Mouse (Mus musculus) forebrain, postnatal 0 days (tissue): ENCODE results near the gene Acsl6. TPM values are rescaled to one million over a fixed set of nuclear protein-coding genes. Genes with fewer than 3 reads are reported as not detected.

Experiments
- ATAC-seq: fragments of 200-750 bp; cut with Nextera tagmentation; 2 replicates; pipeline ENCODE4 v1.8.0; 2017; ENCODE audit warnings: mild to moderate bottlenecking, moderate library complexity
- DNase-seq: peaks from one replicate; pipeline ENCODE4 v3.0.0-alpha.2; 2015
- H3K27ac ChIP-seq: fragments of 300-500 bp; sonication (generic); 2 replicates; pipeline ENCODE4 v1.5.1; 2014; ENCODE audit warnings: low read depth, mild to moderate bottlenecking, antibody characterized with exemption, low read length, moderate library complexity, mixed read lengths
- H3K27me3 ChIP-seq: fragments of 300-500 bp; sonication (generic); 2 replicates; pipeline ENCODE4 v1.6.1; 2014; ENCODE audit warnings: mild to moderate bottlenecking, low read length, mixed read lengths; ENCODE audit not compliant: insufficient read depth
- H3K36me3 ChIP-seq: fragments of 300-500 bp; sonication (generic); 2 replicates; pipeline ENCODE4 v1.6.1; 2014; ENCODE audit warnings: mild to moderate bottlenecking, moderate library complexity; ENCODE audit not compliant: insufficient read depth
- H3K4me1 ChIP-seq: fragments of 300-500 bp; sonication (generic); 2 replicates; pipeline ENCODE4 v1.6.1; 2014; ENCODE audit warnings: antibody characterized with exemption; ENCODE audit not compliant: insufficient read depth
- H3K4me2 ChIP-seq: fragments of 300-500 bp; sonication (generic); 2 replicates; pipeline ENCODE4 v1.6.1; 2014; ENCODE audit warnings: low read depth, mild to moderate bottlenecking, moderate library complexity
- H3K4me3 ChIP-seq: fragments of 300-500 bp; sonication (generic); 2 replicates; pipeline ENCODE4 v1.5.1; 2014; ENCODE audit warnings: low read depth, low read length, mixed read lengths
- H3K9ac ChIP-seq: fragments of 300-500 bp; sonication (generic); 2 replicates; pipeline ENCODE4 v1.6.1; 2014; ENCODE audit warnings: mild to moderate bottlenecking
- H3K9me3 ChIP-seq: fragments of 300-500 bp; sonication (generic); 2 replicates; pipeline ENCODE4 v1.6.1; 2016; ENCODE audit warnings: low read length
- CTCF ChIP-seq: sonication (generic); IDR thresholded peaks from 2 replicates; pipeline ENCODE4 v1.5.1; 2016; ENCODE audit warnings: antibody characterized with exemption, control low read depth, low read depth
- WGBS: fragments of 180-500 bp; shearing (Covaris S2); extraction: QIAGEN DNeasy Blood & Tissue Kit; methylation state at CpG from one replicate; pipeline ENCODE4 v1.1.7; 2014; 5-methylcytosine and 5-hydroxymethylcytosine counted together
- polyA plus RNA-seq: library from polyadenylated mRNA; unstranded; fragments of >200 nt; fragmentation: Nextera tagmentation; extraction: Ambion mirVana; gene quantifications from 2 replicates; pipeline ENCODE4 v1.2.1, GENCODE M21; 2015
- total RNA-seq: library from RNA; depleted of rRNA; stranded (reverse); fragments of >200 nt; gene quantifications from 2 replicates; pipeline ENCODE4 v1.2.3, GENCODE M21; 2014

The Acsl6 gene
- total and polyA plus RNA-seq, 2 experiments from 2014 or later = 48.5 to 57.7 TPM

- no peak for TF ChIP-seq CTCF
- DNase-seq = no peak
- WGBS = 86% methylated on average over 5 of the region's 5 CpGs
- no peaks in the 10 kb centered on the region for H3K9me3 ChIP-seq
- ATAC-seq = no peak
- H3K36me3 ChIP-seq = peaks cover 5% of the 10 kb centered on the region; the same call in 1 of the 2 replicates
- H3K27ac ChIP-seq = no peak overlapping the region
- no peak overlapping the region for H3K4me2 ChIP-seq
- H3K4me3 ChIP-seq = no peak overlapping the region
- no peak overlapping the region for H3K9ac ChIP-seq
- H3K27me3 ChIP-seq = no peaks in the 10 kb centered on the region
- no peaks in the 10 kb centered on the region; the same call in 1 of the 2 replicates for H3K4me1 ChIP-seq
These were observed 11.7 kb downstream of the Acsl6 start for GRCm38 (mm10) chr11:54315336-54315735.

GRCm38 (mm10) chr11:54317361-54317760 is 13.8 kb downstream of the Acsl6 start:
- Histone ChIP-seq H3K36me3 (peaks cover 19% of the 10 kb centered on the region), H3K4me1 (no peaks in the 10 kb centered on the region; the same call in 1 of the 2 replicates), H3K27ac (no peak overlapping the region), H3K9me3 (no peaks in the 10 kb centered on the region), H3K4me2 (no peak overlapping the region), H3K9ac (no peak overlapping the region), H3K4me3 (no peak overlapping the region), H3K27me3 (no peaks in the 10 kb centered on the region)
- DNase-seq (no peak), ATAC-seq (no peak)
- TF ChIP-seq CTCF = no peak
- WGBS = 85% methylated on average over 8 of the region's 8 CpGs

GRCm38 (mm10) chr11:54317795-54318194 is 14.2 kb downstream of the Acsl6 start:
- H3K4me2 ChIP-seq = no peak overlapping the region
- H3K9me3 ChIP-seq = no peaks in the 10 kb centered on the region
- 79% methylated on average over 3 of the region's 3 CpGs for WGBS
- H3K4me1 ChIP-seq = no peaks in the 10 kb centered on the region; the same call in 1 of the 2 replicates
- H3K36me3 ChIP-seq = peaks cover 23% of the 10 kb centered on the region
- H3K27me3 ChIP-seq = no peaks in the 10 kb centered on the region
- TF ChIP-seq CTCF = no peak
- ATAC-seq (no peak), DNase-seq (no peak)
- H3K9ac ChIP-seq = no peak overlapping the region
- H3K4me3 ChIP-seq = no peak overlapping the region
- H3K27ac ChIP-seq = no peak overlapping the region

DNA sequence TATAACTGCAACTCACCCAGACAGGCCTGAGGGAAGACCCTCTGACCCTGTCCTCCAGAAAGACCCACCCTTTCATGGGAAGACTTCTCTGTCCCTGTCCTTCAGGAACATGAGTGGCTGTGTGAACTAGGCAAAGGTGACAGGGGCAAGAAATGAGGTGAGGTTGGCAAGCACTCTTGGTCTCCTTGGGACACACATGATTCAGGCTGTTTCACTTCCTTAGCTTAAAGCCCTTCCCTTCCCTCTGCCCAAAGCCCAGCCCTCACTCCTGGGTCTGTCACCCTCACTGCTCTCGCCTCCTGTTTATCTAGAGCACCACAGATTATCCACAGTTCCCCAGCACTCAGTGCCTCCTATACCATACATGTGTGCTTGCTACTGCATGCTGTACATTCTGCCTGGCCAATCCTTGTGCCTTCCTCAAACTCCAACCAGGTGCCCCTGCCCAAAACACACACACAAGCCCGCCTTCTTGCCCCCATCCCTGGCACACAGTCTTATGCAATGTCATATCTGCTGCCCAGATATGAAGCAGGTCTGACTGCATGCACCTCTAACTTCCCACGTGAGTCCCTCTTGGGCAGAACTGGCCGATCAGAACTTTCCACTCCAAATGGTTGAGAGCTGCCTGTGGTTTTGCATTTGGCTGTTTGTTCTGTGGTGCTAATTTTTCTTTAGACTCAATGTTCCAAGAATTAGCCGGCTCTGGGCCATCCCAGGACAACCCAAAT is 18.4 kb downstream of the Acsl6 start:
- DNase-seq (no peak), ATAC-seq (no peak)
- Histone ChIP-seq H3K27me3 (no peaks in the 10 kb centered on the region), H3K9ac (no peak overlapping the region), H3K4me1 (no peaks in the 10 kb centered on the region), H3K36me3 (peaks cover 51% of the 10 kb centered on the region), H3K4me3 (no peak overlapping the region), H3K9me3 (no peaks in the 10 kb centered on the region), H3K4me2 (no peak overlapping the region), H3K27ac (no peak overlapping the region)
- TF ChIP-seq CTCF = no peak
- 88% methylated on average over 5 of the region's 5 CpGs for WGBS

GRCm38 (mm10) chr11:54331463-54332183 is 28.0 kb downstream of the Acsl6 start:
- H3K4me3 ChIP-seq = no peak overlapping the region
- H3K9me3 ChIP-seq = no peaks in the 10 kb centered on the region
- H3K9ac ChIP-seq = no peak overlapping the region
- no peak for TF ChIP-seq CTCF
- DNase-seq (no peak), ATAC-seq (no peak)
- H3K27ac ChIP-seq = no peak overlapping the region
- peaks cover 84% of the 10 kb centered on the region for H3K36me3 ChIP-seq
- no peak overlapping the region for H3K4me2 ChIP-seq
- 82% methylated on average over 10 of the region's 10 CpGs for WGBS
- no peaks in the 10 kb centered on the region for H3K4me1 ChIP-seq
- no peaks in the 10 kb centered on the region for H3K27me3 ChIP-seq

GRCm38 (mm10) chr11:54336165-54336707 is 32.6 kb downstream of the Acsl6 start:
- no peak for DNase-seq
- H3K27ac ChIP-seq = no peak overlapping the region
- no peaks in the 10 kb centered on the region for H3K27me3 ChIP-seq
- H3K4me3 ChIP-seq = no peak overlapping the region
- H3K36me3 ChIP-seq = peaks cover 75% of the 10 kb centered on the region
- no peak overlapping the region for H3K9ac ChIP-seq
- ATAC-seq = no peak
- WGBS = 58% methylated on average over 13 of the region's 13 CpGs
- no peak overlapping the region for H3K4me2 ChIP-seq
- TF ChIP-seq CTCF = no peak
- H3K4me1 ChIP-seq = no peaks in the 10 kb centered on the region
- H3K9me3 ChIP-seq = no peaks in the 10 kb centered on the region

DNA sequence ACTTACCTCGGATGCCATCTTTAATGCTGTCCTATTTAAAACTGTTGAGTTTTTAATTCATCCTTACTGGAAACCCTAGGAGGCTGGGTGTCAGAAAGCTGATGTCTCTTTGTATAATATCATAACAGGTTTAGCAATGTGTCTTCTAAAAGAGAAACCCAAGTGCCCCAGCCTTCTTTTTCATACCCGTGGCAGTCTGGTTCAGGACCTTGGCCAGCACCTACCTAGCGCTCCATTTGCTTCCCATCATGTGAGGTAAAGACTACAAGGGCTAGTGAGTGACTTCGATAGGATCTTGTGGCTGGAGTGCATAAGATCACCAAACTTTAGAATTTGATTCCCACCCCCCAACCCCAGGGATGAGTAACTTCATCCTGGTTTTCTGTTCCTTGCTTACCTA is 40.1 kb downstream of the Acsl6 start:
- no peak overlapping the region for H3K27ac ChIP-seq
- H3K4me3 ChIP-seq = no peak overlapping the region
- no peaks in the 10 kb centered on the region for H3K9me3 ChIP-seq
- WGBS = 56% methylated on average over 4 of the region's 4 CpGs
- ATAC-seq = no peak
- H3K4me2 ChIP-seq = no peak overlapping the region
- H3K4me1 ChIP-seq = no peaks in the 10 kb centered on the region
- no peak for DNase-seq
- H3K36me3 ChIP-seq = peaks cover 59% of the 10 kb centered on the region
- H3K27me3 ChIP-seq = no peaks in the 10 kb centered on the region
- no peak overlapping the region for H3K9ac ChIP-seq
- no peak for TF ChIP-seq CTCF
